Mouse (Mus musculus) megakaryocyte-erythroid progenitor cell, adult 5-6 weeks (primary cell): ENCODE results near the gene Cbx1. TPM values are rescaled to one million over a fixed set of nuclear protein-coding genes. Genes with fewer than 3 reads are reported as not detected.
"Not testable (repeated sequence)": the region's sequence is repeated elsewhere in the genome, so short reads cannot be mapped to it uniquely, and the experiment has no call there.

Experiments
- ATAC-seq: replicated peaks from 2 replicates; pipeline ENCODE4 v1.8.0; 2016; ENCODE audit warnings: mild to moderate bottlenecking, inconsistent platforms; ENCODE audit not compliant: severe bottlenecking, poor library complexity, low FRiP score, low TSS enrichment
- total RNA-seq, 2 experiments: library from RNA; stranded (forward) in 1 of 2; stranded (reverse) in 1 of 2; fragments of 200-1000, 215-1000 nt in 1 of 2; fragments of >200 nt in 1 of 2; fragmentation: Nextera tagmentation in 1 of 2; gene quantifications; 2 replicates each; pipeline ENCODE4 v1.2.3; 2014 to 2017

The Cbx1 gene
- total RNA-seq, 2 experiments from 2014 or later, result 91.7 to 120 TPM

DNA sequence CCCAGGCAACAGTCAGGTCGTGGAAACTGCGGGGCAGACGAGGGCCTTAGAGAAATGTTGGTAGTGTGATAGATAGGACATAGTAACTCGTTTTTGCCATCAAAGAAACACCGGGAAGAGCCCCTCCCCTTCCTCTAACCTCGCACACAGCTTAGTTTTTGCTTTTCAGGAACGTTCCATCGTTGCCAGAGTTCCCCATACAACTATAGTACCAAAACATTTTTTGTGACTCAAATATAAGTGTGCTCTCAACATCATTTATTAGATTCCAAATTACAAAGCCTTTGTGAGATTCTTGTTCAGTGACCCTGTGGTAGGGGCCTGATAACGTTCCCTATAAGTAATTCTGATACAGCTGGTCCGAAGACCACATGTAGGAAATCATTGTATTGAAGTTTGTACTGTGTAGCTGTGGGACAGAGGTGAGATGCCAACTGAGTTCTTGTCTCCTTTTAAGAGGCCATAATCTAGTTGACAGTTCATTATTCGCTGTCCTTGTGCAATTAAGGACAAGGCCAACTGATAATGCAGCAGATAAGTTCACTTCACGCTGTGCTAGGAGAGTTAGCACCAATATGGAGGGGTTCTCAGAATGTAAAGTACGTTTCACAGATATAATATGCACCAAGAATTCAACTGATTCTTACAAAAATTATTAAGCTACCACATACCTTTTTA is 41.8 kb downstream of the Cbx1 start:
- ATAC-seq, result no peak

DNA sequence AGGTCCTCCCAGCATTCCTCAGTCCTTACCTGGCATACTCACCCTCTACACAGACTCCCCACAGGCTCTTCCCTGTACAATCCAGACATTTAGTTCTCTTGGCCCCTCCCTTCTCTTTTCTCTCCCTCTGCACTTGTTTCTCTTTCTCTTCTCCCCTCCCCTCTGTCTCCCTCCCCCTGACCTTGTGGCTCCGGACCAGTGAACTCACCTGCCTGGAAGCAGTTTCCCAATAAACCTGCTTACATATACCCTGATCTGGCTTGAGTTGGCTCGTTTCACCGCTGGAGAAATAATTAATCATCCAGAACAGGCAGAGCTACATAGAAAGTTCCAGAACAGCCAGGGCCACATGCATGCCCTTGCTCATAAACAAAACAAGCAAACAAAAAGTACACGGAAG is 42.6 kb downstream of the Cbx1 start:
- ATAC-seq, result no peak

GRCm38 (mm10) chr11:96832541-96832940 is 43.6 kb downstream of the Cbx1 start:
- no peak for ATAC-seq

DNA sequence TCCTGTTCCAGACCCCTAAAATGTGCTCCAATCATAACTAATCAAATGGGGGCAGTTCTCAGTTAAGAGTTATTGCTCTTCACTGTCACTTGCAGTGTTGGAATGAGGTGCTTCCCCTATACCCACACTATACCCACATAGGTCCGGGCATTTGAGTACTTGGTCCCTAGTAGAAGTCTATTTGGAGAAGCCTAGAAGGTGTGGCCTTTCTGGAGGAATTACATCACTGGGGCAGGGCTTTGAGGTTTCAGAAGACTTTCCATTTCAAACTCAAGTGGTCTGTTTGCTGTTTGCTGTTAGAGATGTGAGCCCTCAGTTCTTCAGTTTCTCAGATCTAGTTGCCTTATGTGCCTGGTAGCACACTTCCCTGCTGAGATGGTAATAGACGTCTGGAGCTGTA is 44.0 kb downstream of the Cbx1 start:
- no peak for ATAC-seq

DNA sequence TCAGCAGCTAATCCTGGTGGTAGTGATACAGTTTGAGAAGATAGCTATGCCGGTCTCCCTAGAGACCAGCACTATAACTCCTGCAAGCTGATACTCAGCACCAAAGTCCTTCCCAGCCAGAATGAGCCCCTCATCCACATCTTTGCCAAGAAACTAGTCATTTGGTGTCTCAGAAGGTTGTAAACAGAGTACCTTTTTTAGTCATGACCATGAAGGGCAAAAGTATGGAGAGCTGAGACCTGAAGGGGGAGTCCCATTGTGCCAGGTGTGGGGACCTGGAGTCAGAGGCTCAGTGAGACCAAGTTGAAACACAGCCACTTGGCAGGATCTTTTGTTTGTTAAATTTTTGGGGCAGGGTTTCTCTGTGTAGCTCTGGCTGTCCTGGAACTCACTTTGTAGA is 45.2 kb downstream of the Cbx1 start:
- no peak for ATAC-seq

GRCm38 (mm10) chr11:96837298-96837697 is 48.4 kb downstream of the Cbx1 start:
- 0 out of 2 replicates have a peak, but pooled peaks have one; percentile 71 for ATAC-seq

DNA sequence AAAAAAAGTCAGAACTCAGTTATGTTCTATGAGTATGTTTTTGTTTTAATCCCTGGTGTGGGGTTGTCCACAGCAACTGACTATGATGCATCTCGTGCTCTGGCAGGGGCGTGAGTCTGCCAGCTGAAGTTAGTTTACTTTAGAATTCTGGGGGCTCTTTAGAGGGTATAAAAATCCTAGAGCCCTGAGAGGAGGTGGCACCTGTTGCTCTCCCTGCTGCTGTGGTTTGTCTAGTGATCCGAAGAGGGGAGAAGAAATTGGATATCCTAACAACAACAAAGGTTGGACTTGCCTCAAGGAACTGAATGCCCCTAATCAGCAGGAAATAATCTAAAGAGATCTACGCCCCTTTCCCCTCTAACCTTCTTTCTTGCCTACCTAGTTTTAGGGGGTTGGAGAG is 49.4 kb downstream of the Cbx1 start:
- no peak for ATAC-seq

DNA sequence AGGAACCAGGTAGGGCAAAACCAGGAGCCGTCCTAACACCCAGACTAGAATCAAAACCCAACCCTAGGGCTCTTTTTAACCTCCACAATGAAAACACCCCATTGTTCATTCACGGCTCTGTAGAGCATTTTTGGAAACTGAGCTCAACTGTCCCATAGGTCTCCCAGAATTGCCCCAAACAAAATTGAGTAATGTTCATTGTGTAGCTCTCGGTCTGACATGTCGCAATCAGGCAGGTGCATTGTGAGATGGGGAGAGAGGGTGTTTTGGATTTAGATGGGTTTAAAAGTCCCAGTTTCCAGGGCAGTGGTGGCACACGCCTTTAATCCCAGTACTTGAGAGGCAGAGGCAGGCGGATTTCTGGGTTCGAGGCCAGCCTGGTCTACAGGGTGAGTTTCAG is 50.5 kb downstream of the Cbx1 start:
- ATAC-seq, result no peak

- no peak for ATAC-seq
Observed at GRCm38 (mm10) chr11:96839877-96840276, 51.0 kb downstream of the Cbx1 start.

DNA sequence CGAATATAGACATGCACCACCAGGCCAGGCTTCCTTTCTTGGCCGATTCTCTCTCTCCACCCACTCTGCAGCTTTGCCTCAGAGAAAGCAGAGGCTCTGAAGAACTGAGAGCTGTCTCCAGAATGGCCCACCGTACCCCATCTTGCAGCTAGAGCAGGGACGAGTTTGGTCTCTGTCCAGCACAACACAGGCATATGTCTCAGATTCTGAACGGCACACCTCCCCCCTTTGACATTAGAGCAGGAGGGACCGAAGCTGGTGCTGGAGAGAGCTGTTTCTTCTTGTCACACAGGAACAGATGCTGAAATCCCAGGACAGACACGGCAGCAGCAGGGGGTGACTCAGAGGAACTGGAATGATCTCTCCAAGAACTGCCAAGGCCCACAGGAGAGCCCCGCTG is 51.4 kb downstream of the Cbx1 start:
- no peak for ATAC-seq

DNA sequence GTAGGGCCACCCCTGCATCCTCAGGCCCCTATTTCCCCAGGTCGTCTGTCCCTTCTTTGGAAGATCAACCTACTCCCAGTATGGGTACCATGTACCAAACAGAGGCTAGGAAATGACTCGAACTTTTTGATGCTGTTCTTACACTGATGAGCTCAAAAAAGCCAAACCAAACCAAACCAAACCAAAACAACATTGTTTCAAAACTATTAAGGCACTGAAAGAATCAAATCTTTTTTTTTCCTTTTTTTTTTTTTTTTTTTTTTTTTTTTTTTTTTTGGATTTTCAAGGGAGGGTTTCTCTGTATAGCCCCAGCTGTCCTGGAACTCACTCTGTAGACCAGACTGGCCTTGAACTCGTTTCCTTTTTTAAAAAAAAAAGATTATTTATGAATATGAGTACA is 54.7 kb downstream of the Cbx1 start:
- ATAC-seq, result no peak

- ATAC-seq, result no peak
Observed at GRCm38 (mm10) chr11:96847240-96847639, 58.3 kb downstream of the Cbx1 start.

DNA sequence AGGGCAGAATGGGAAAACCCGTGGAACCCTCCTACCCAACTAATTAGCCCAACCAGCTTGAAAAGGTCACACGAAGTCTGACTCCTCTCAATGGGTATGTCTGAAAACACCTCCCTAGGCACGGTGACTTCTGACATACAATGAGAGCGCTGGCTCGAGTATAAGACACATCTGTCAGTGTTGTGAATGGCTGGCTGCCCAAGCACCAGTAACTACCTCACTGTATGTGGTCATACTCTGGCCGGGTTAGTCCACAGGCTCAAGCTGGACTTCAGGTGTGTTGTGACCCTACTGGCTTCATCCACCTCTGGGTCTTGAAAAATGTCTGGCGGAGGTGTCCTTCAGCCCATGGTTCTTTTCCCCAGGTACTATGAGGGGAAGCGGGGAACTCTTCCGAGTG is 59.8 kb downstream of the Cbx1 start:
- no peak for ATAC-seq

GRCm38 (mm10) chr11:96849145-96849544 is 60.2 kb downstream of the Cbx1 start:
- ATAC-seq, result not testable (repeated sequence)

DNA sequence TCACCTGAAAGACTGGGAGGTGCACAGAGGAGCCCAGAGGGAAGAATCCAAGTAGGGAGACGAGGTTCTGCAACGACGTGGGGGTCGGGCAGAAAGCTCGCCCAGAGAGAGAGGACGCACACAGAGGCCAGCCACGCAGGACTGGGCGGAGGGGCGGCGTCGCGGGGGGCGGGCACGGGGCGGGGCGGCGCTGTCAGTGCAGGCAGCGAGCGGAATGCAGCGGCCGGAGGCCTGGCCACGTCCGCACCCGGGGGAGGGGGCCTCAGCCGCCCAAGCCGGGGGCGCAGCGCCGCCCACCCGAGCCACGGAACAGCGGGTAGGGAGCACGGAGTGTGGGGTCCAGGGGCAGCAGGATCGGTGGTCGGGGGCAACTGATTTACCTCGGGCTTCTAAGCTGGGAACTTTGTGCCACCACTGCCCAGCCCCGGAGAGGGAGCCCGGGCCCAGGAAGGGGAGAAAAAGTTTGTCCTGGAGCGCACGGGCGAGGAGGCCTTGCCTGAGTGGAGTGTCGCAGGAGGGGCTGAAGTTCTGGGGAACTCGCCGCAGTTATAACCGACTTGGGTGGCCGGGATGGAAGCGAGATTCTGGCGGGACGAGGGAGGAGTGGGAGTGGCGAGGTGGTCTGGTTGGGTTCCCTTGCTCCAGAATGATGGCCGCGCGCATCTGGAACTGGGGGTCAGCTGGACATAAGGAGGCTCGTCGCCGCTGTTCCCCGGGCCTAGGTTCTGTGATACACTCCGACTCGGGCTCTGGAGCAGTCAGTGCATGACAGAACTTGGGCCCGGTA is 60.9 kb downstream of the Cbx1 start, which contains the start of gene Copz2:
Gene Copz2 (plus strand): TSS at position 190 of the 787 bp plus-strand sequence.
- peak; percentile 54; the same call in 1 of the 2 replicates for ATAC-seq

DNA sequence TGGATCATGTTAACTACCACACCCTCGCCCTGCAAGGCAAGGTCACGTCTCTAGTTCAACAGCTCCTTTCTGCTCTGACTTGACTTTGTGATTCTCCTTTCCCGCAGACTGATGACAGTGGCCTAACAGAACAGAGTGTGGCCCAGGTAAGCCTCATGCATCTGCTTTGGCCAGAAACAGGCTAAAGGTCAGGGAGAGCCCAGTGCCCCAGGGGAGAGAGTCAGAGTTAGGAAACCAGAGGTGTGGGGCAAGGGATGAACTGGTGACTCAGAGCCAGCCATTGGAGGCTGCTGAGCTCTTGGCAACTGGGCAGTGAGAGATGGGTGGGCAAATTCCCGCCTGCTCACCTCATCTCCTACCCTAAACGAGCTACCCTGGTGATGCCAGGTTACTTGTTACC is 68.5 kb downstream of the Cbx1 start:
- no peak for ATAC-seq

Other genes starting within 250 kb of the Cbx1 start
- 13.4 and 26.0 TPM in 2 replicates for gene Snx11, start 11.6 kb upstream of the Cbx1 start, total RNA-seq (2014; fragmentation: Nextera tagmentation)
- 7.4 and 9.7 TPM in 2 replicates for gene Snx11, start 11.6 kb upstream of the Cbx1 start, total RNA-seq (2017)
- gene Nfe2l1, start 40.8 kb downstream of the Cbx1 start, total RNA-seq (2014; fragmentation: Nextera tagmentation), result 22.2 and 53.3 TPM in 2 replicates
- gene Nfe2l1, start 40.8 kb downstream of the Cbx1 start, total RNA-seq (2017), result 27.3 and 47.5 TPM in 2 replicates
- gene Copz2, start 60.7 kb downstream of the Cbx1 start, total RNA-seq (2014; fragmentation: Nextera tagmentation), result not detected in 2 replicates
- gene Copz2, start 60.7 kb downstream of the Cbx1 start, total RNA-seq (2017), result 1.0 and 3.2 TPM in 2 replicates
- 31.9 and 56.8 TPM in 2 replicates for gene Cdk5rap3, start 127.4 kb downstream of the Cbx1 start, total RNA-seq (2014; fragmentation: Nextera tagmentation)
- gene Cdk5rap3, start 127.4 kb downstream of the Cbx1 start, total RNA-seq (2017), result 18.3 and 54.6 TPM in 2 replicates
- gene Prr15l, start 139.0 kb downstream of the Cbx1 start, total RNA-seq (2014; fragmentation: Nextera tagmentation), result not detected in 2 replicates
- not detected in 2 replicates for gene Prr15l, start 139.0 kb downstream of the Cbx1 start, total RNA-seq (2017)
- 13.7 and 18.5 TPM in 2 replicates for gene Pnpo, start 154.9 kb downstream of the Cbx1 start, total RNA-seq (2014; fragmentation: Nextera tagmentation)
- 25.9 and 29.0 TPM in 2 replicates for gene Pnpo, start 154.9 kb downstream of the Cbx1 start, total RNA-seq (2017)
- gene Sp2, start 193.8 kb downstream of the Cbx1 start, total RNA-seq (2014; fragmentation: Nextera tagmentation), result 15.5 and 16.1 TPM in 2 replicates
- 2.4 and 4.8 TPM in 2 replicates for gene Sp2, start 193.8 kb downstream of the Cbx1 start, total RNA-seq (2017)
- 0.28 TPM in 1 of 2 replicates, not detected in the other for gene Sp6, start 224.3 kb downstream of the Cbx1 start, total RNA-seq (2014; fragmentation: Nextera tagmentation)
- gene Sp6, start 224.3 kb downstream of the Cbx1 start, total RNA-seq (2017), result 0.38 TPM in 1 of 2 replicates, not detected in the other
- 12.4 and 17.7 TPM in 2 replicates for gene Scrn2, start 240.8 kb downstream of the Cbx1 start, total RNA-seq (2014; fragmentation: Nextera tagmentation)
- 26.1 and 32.6 TPM in 2 replicates for gene Scrn2, start 240.8 kb downstream of the Cbx1 start, total RNA-seq (2017)